Mouse (Mus musculus): ENCODE data around the gene A730071L15Rik. TPM values are rescaled to one million over a fixed set of nuclear protein-coding genes. Genes with fewer than 3 reads are reported as not detected.

Gene A730071L15Rik
- total and polyA plus RNA-seq, 3 experiments: 0.42 TPM; not detected in 2

- H3K27ac ChIP-seq (ENCODE audit: insufficient read depth, low read depth): peak overlapping the region; percentile 36; the same call in 1 of the 2 replicates
- dilution Hi-C loops (cut with MboI; ENCODE audit: extremely low pct_ligation_motif_present, extremely low pct_unique_long_range_greater_than_20kb, low sequenced_read_pairs) (no loop called here), in situ Hi-C loops (cut with MboI; ENCODE audit: low pct_ligation_motif_present, low pct_unique_long_range_greater_than_20kb, low sequenced_read_pairs) (no loop called here)
- H3K79me2 ChIP-seq (replicated peaks; ENCODE audit: control insufficient read depth, extremely low read depth, insufficient read depth, poor library complexity, severe bottlenecking): peaks cover 56% of the 10 kb centered on the region
- H3K36me3 ChIP-seq (replicated peaks in 1 of 2; ENCODE audit: control insufficient read depth in 1 of 2, insufficient read depth in 1 of 2, low read length in 1 of 2): peaks cover 14 to 56% of the 10 kb centered on the region in 2 experiments
- 0 out of 2 replicates have a peak overlapping the region, but pooled peaks have one; percentile 9 for H3K4me2 ChIP-seq (ENCODE audit: insufficient read depth, low read depth, poor library complexity, severe bottlenecking)
- DNase-seq (ENCODE audit: extremely low read depth): peak; percentile 62
- TF ChIP-seq EP300 (IDR thresholded peaks at IDR 0.05; ENCODE audit: low read length) (peak; percentile 43; the same call in 1 of the 2 replicates), POLR2A (IDR thresholded peaks at IDR 0.05; ENCODE audit: low read depth, low read length) (no peak), ZKSCAN1 (IDR thresholded peaks at IDR 0.05; ENCODE audit: borderline replicate concordance, low read depth, low read length) (no peak), CHD1 (IDR thresholded peaks at IDR 0.05; ENCODE audit: low read depth, low read length) (no peak), TCF12 (IDR thresholded peaks at IDR 0.05; ENCODE audit: low read depth, low read length) (no peak), ZC3H11A (IDR thresholded peaks at IDR 0.05; ENCODE audit: low read depth, low read length) (no peak), MEF2A (IDR thresholded peaks at IDR 0.05; ENCODE audit: borderline replicate concordance, low read depth, low read length) (no peak), SIN3A (IDR thresholded peaks at IDR 0.05; ENCODE audit: low read length) (no peak; the same call in 1 of the 2 replicates), RCOR1 (conservative IDR thresholded peaks at IDR 0.05; ENCODE audit: low read depth, low read length) (no peak), CTCF (conservative IDR thresholded peaks at IDR 0.05 in 1 of 2, IDR thresholded peaks at IDR 0.05 in 1 of 2; ENCODE audit: low read depth in 2 of 2, low read length in 2 of 2) (no peak), ETS1 (conservative IDR thresholded peaks at IDR 0.05; ENCODE audit: low read depth, low read length) (peak; percentile 39; the same call in 1 of the 2 replicates), KAT2A (IDR thresholded peaks at IDR 0.05; ENCODE audit: insufficient replicate concordance, low read length) (no peak), USF1 (IDR thresholded peaks at IDR 0.05; ENCODE audit: low read depth, low read length) (no peak)
- H3K4me3 ChIP-seq (replicated peaks in 1 of 3; ENCODE audit: low read depth in 2 of 3, low read length in 2 of 3, poor library complexity in 1 of 3): no peak overlapping the region
- peaks cover 10 to 58% of the 10 kb centered on the region in 2 experiments for H3K4me1 ChIP-seq (ENCODE audit: control insufficient read depth in 1 of 2, insufficient read depth in 2 of 2)
- H3K9ac ChIP-seq (ENCODE audit: insufficient read depth, low read depth): no peak overlapping the region
- H3K9me3 ChIP-seq (replicated peaks; ENCODE audit: low read length): no peaks in the 10 kb centered on the region
- H3K27me3 ChIP-seq (replicated peaks): no peaks in the 10 kb centered on the region
Observed at GRCm38 (mm10) chr11:6184202-6184935, 15.5 kb upstream of the A730071L15Rik start.

- H3K9ac ChIP-seq (ENCODE audit: insufficient read depth, low read depth): no peak overlapping the region
- no peak for DNase-seq (ENCODE audit: extremely low read depth)
- peaks cover 29 to 67% of the 10 kb centered on the region in 2 experiments for H3K36me3 ChIP-seq (replicated peaks in 1 of 2; ENCODE audit: control insufficient read depth in 1 of 2, insufficient read depth in 1 of 2, low read length in 1 of 2)
- TF ChIP-seq MYC (IDR thresholded peaks at IDR 0.05; ENCODE audit: low read depth, low read length): no peak
- TF ChIP-seq MEF2A (IDR thresholded peaks at IDR 0.05; ENCODE audit: borderline replicate concordance, low read depth, low read length): no peak
- TF ChIP-seq KAT2A (IDR thresholded peaks at IDR 0.05; ENCODE audit: insufficient replicate concordance, low read length): no peak
- TF ChIP-seq POLR2AphosphoS2 (IDR thresholded peaks at IDR 0.05; ENCODE audit: low read depth, low read length): no peak
- no peak overlapping the region for H3K4me2 ChIP-seq (ENCODE audit: insufficient read depth, low read depth, poor library complexity, severe bottlenecking)
- peaks cover 57% of the 10 kb centered on the region for H3K79me2 ChIP-seq (replicated peaks; ENCODE audit: control insufficient read depth, extremely low read depth, insufficient read depth, poor library complexity, severe bottlenecking)
- no peaks in the 10 kb centered on the region for H3K9me3 ChIP-seq (replicated peaks; ENCODE audit: low read length)
- no peak overlapping the region for H3K27ac ChIP-seq (ENCODE audit: insufficient read depth, low read depth)
- H3K4me1 ChIP-seq (ENCODE audit: control insufficient read depth in 1 of 2, insufficient read depth in 2 of 2): peaks cover 7 to 40% of the 10 kb centered on the region in 2 experiments
- in situ Hi-C loops (cut with MboI; ENCODE audit: low pct_ligation_motif_present, low pct_unique_long_range_greater_than_20kb, low sequenced_read_pairs): no loop called here
- dilution Hi-C loops (cut with MboI; ENCODE audit: extremely low pct_ligation_motif_present, extremely low pct_unique_long_range_greater_than_20kb, low sequenced_read_pairs): no loop called here
- H3K4me3 ChIP-seq (replicated peaks in 1 of 3; ENCODE audit: low read depth in 2 of 3, low read length in 2 of 3, poor library complexity in 1 of 3): no peak overlapping the region
- H3K27me3 ChIP-seq (replicated peaks): no peaks in the 10 kb centered on the region
Observed at GRCm38 (mm10) chr11:6187399-6187798, 12.4 kb upstream of the A730071L15Rik start.
